In genomic region chr19:48575736-48576135, GRCm38 (mm10) we compare ENCODE assay signal across 26 mouse cellular contexts.
DNase-seq lines count a peak whose midpoint lies in the region; ATAC-seq and TF ChIP-seq lines count a peak whose summit lies in the region.
"Had no signal": no experiment of that assay in that cellular context is flagged by ENCODE, and none has a peak within 500 bp of the region (broad histone marks: within the 10 kb centered on the region; RNA-seq: fewer than 3 reads in every experiment).

No protein-coding gene starts in this region.

- DNase-seq in hindbrain, postnatal 0 days (ENCODE audit: low spot score), result peak; percentile 13
- DNase-seq in hindbrain, embryonic 10.5 days (ENCODE audit: low spot score), result no peak
- DNase-seq in retina, postnatal 1 day, result peak; percentile 17
- DNase-seq in retina, embryonic 14.5 days (ENCODE audit: low spot score), result no peak
- DNase-seq in brain, embryonic 14.5 days (ENCODE audit: low read depth), result peak; percentile 82
- DNase-seq in embryo, embryonic 10.5 days (ENCODE audit: low spot score), result no peak
- DNase-seq: adrenal gland, postnatal 10 days; adrenal gland, postnatal 36 days; cerebellum, adult 11 months; cerebellum, adult 2 months; cerebellum, adult 9-11 months; cerebellum, postnatal 25 days; embryo, embryonic 11 days; gastrocnemius, adult 2 months; gastrocnemius, postnatal 14 days; heart, adult 11 months had no signal

- ATAC-seq in hindbrain, postnatal 0 days, result no peak
- ATAC-seq: CD4-positive, CD25-positive, alpha-beta regulatory T cell, adult 4 months; hindbrain, embryonic 16.5 days; inflammation-experienced regulatory T-cells, adult 6 months; intestine, embryonic 16.5 days had no signal

- H3K27ac ChIP-seq in hindbrain, postnatal 0 days, result no peak overlapping the region
- H3K27ac ChIP-seq in hindbrain, embryonic 10.5 days, result no peak overlapping the region
- H3K27ac ChIP-seq: embryonic facial prominence, embryonic 10.5 days; embryonic facial prominence, embryonic 13.5 days; forebrain, embryonic 12.5 days; gastrocnemius, adult 2 months; hindbrain, embryonic 13.5 days had no signal

- 29% methylated on average over 1 of the region's 1 CpGs for WGBS in hindbrain, postnatal 0 days
- WGBS in hindbrain, embryonic 10.5 days, result 70% methylated on average over 1 of the region's 1 CpGs

- no peak for TF ChIP-seq POLR2A in brain, embryonic 14.5 days (IDR thresholded peaks at IDR 0.05; ENCODE audit: borderline replicate concordance, extremely low read depth, insufficient read depth, insufficient read length, poor library complexity, severe bottlenecking)

- no peaks in the 10 kb centered on the region for H3K4me1 ChIP-seq in hindbrain, postnatal 0 days (ENCODE audit: insufficient read depth, low read length)
- H3K4me1 ChIP-seq in hindbrain, embryonic 10.5 days (replicated peaks), result no peaks in the 10 kb centered on the region
- H3K4me1 ChIP-seq: embryonic facial prominence, embryonic 10.5 days; embryonic facial prominence, embryonic 13.5 days; hindbrain, embryonic 13.5 days had no signal

- H3K4me3 ChIP-seq in hindbrain, postnatal 0 days (ENCODE audit: low read length), result no peak overlapping the region
- H3K4me3 ChIP-seq in hindbrain, embryonic 10.5 days, result no peak overlapping the region
- H3K4me3 ChIP-seq: embryonic facial prominence, embryonic 10.5 days; embryonic facial prominence, embryonic 13.5 days; erythroblast, embryonic 14.5 days; forebrain, embryonic 12.5 days; gastrocnemius, adult 2 months; hindbrain, embryonic 13.5 days had no signal

- no peak overlapping the region for H3K4me2 ChIP-seq in hindbrain, postnatal 0 days (ENCODE audit: low read depth, low read length)
- H3K4me2 ChIP-seq: embryonic facial prominence, embryonic 13.5 days; forebrain, embryonic 12.5 days; heart, embryonic 11.5 days; hindbrain, embryonic 13.5 days had no signal

- TF ChIP-seq CTCF in hindbrain, postnatal 0 days (IDR thresholded peaks at IDR 0.05; ENCODE audit: low read depth), result no peak
- no peak for TF ChIP-seq CTCF in brain, embryonic 14.5 days (IDR thresholded peaks at IDR 0.05; ENCODE audit: borderline replicate concordance, extremely low read depth, insufficient read depth, insufficient read length)

- no peaks in the 10 kb centered on the region for H3K27me3 ChIP-seq in hindbrain, postnatal 0 days (ENCODE audit: insufficient read depth, low read length)
- no peaks in the 10 kb centered on the region for H3K27me3 ChIP-seq in hindbrain, embryonic 10.5 days (ENCODE audit: insufficient read depth, poor library complexity, severe bottlenecking)
- H3K27me3 ChIP-seq: embryonic facial prominence, embryonic 13.5 days; forebrain, embryonic 12.5 days; hindbrain, embryonic 13.5 days had no signal

- no peaks in the 10 kb centered on the region for H3K9me3 ChIP-seq in hindbrain, postnatal 0 days (ENCODE audit: low read length)
- no peaks in the 10 kb centered on the region for H3K9me3 ChIP-seq in hindbrain, embryonic 10.5 days
- H3K9me3 ChIP-seq: embryonic facial prominence, embryonic 10.5 days; embryonic facial prominence, embryonic 13.5 days; forebrain, embryonic 12.5 days; hindbrain, embryonic 13.5 days had no signal

- H3K36me3 ChIP-seq in hindbrain, postnatal 0 days (ENCODE audit: insufficient read depth, low read length), result no peaks in the 10 kb centered on the region
- no peaks in the 10 kb centered on the region for H3K36me3 ChIP-seq in hindbrain, embryonic 10.5 days
- H3K36me3 ChIP-seq: embryonic facial prominence, embryonic 10.5 days; embryonic facial prominence, embryonic 13.5 days; forebrain, embryonic 12.5 days; hindbrain, embryonic 13.5 days had no signal

- H3K9ac ChIP-seq in hindbrain, postnatal 0 days (replicated peaks; ENCODE audit: low read length), result no peak overlapping the region
- H3K9ac ChIP-seq: embryonic facial prominence, embryonic 13.5 days; forebrain, embryonic 12.5 days; hindbrain, embryonic 13.5 days had no signal

Comparison
In these comparisons a context has a peak if more than half of its experiments do, and no peak if none do; other contexts are left out.
1. DNase-seq: peak in hindbrain, postnatal 0 days (single experiment), retina, postnatal 1 day (single experiment) and brain, embryonic 14.5 days (single experiment); none in hindbrain, embryonic 10.5 days (single experiment), retina, embryonic 14.5 days (single experiment) and embryo, embryonic 10.5 days (single experiment).